14 mouse cellular contexts compared by ENCODE assay signal in the genomic region with DNA sequence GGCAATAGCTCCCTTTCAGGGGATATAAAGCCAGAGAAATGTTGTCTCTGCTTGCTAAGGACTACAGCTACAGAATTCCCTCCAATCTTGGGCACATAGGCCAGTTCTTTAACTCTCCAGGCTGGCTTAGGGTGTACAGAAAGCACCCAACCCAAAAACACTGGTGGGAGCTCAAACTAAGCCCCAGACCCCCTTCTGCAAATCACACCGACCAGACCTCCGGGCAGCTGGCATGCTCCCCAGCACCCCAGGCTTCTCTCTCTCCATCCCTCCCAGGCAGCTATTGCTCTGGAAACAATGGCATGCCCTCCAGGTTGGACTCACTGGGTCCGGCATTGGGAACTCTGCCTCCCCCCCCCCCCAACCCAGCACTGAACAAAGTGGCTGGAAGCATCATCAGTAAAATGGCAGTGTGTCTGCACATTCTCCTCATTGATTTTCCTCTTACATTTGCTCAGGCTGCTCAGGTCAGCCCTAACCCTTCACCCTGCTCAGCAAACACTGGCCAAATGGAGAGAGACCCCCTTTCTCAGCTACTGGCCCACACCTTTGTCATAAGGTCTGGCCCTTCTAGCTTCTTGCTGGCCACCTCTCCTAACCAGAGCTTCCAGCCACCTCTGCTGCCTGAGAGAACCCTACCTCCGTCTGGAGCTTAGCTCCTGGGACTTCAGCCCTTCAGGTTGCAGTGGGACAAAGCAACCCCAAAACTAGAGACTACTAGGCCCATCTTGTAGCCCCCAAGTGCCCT. TPM values are rescaled to one million over a fixed set of nuclear protein-coding genes. Genes with fewer than 3 reads are reported as not detected.
DNase-seq lines count a peak whose midpoint lies in the region; ATAC-seq and TF ChIP-seq lines count a peak whose summit lies in the region.
"Had no signal": no experiment of that assay in that cellular context is flagged by ENCODE, and none has a peak within 500 bp of the region (broad histone marks: within the 10 kb centered on the region; RNA-seq: fewer than 3 reads in every experiment).

No protein-coding gene starts in this region.

- TF ChIP-seq CTCF in left cerebral cortex, adult 2 months (IDR thresholded peaks at IDR 0.05): no peak

- H3K4me1 ChIP-seq in brown adipose tissue, adult 24 weeks (ENCODE audit: control insufficient read depth, insufficient read depth, insufficient read length, low read length): peaks cover 23% of the 10 kb centered on the region
- no peaks in the 10 kb centered on the region for H3K4me1 ChIP-seq in hindbrain, embryonic 16.5 days (ENCODE audit: control insufficient read depth, insufficient read depth, low read depth, low read length)
- H3K4me1 ChIP-seq in liver, embryonic 16.5 days (ENCODE audit: control insufficient read depth, low read depth, low read length): peaks cover 3% of the 10 kb centered on the region; the same call in 1 of the 2 replicates
- H3K4me1 ChIP-seq: embryonic facial prominence, embryonic 15.5 days had no signal

- peak overlapping the region; percentile 89 for H3K27ac ChIP-seq in brown adipose tissue, adult 24 weeks (replicated peaks; ENCODE audit: low read depth, low read length)
- H3K27ac ChIP-seq in hindbrain, embryonic 16.5 days (ENCODE audit: low read depth, low read length): peak overlapping the region; percentile 90
- H3K27ac ChIP-seq in liver, embryonic 16.5 days (ENCODE audit: low read length): no peak overlapping the region
- no peak overlapping the region for H3K27ac ChIP-seq in left cerebral cortex, adult 2 months
- H3K27ac ChIP-seq: embryonic facial prominence, embryonic 15.5 days had no signal

- H3K9me3 ChIP-seq in hindbrain, embryonic 16.5 days (ENCODE audit: control insufficient read depth, low read length): no peaks in the 10 kb centered on the region
- no peaks in the 10 kb centered on the region for H3K9me3 ChIP-seq in liver, embryonic 16.5 days (replicated peaks; ENCODE audit: control insufficient read depth, low read length)
- H3K9me3 ChIP-seq: embryonic facial prominence, embryonic 15.5 days had no signal

- H3K9ac ChIP-seq in hindbrain, embryonic 16.5 days (ENCODE audit: low read depth, low read length): peak overlapping the region; percentile 69
- peak overlapping the region; percentile 14; the same call in 1 of the 2 replicates for H3K9ac ChIP-seq in liver, embryonic 16.5 days (ENCODE audit: low read depth, low read length)
- H3K9ac ChIP-seq: embryonic facial prominence, embryonic 15.5 days had no signal

- intact Hi-C loops in heart, postnatal 25 days (cut with DNase I): no loop called here
- intact Hi-C loops in left cerebral cortex, adult 2 months (cut with DNase I): no loop called here

- no peak for ATAC-seq in hindbrain, embryonic 16.5 days
- ATAC-seq in liver, embryonic 16.5 days (ENCODE audit: low read depth): no peak

- WGBS in hindbrain, embryonic 16.5 days: 1% methylated on average over 4 of the region's 4 CpGs
- 27% methylated on average over 4 of the region's 4 CpGs for WGBS in liver, embryonic 16.5 days (ENCODE audit: insufficient replicate concordance)

- peaks cover 38% of the 10 kb centered on the region for H3K27me3 ChIP-seq in hindbrain, embryonic 16.5 days (replicated peaks; ENCODE audit: control insufficient read depth, insufficient read depth, low read length)
- peaks cover 76% of the 10 kb centered on the region for H3K27me3 ChIP-seq in liver, embryonic 16.5 days (ENCODE audit: control insufficient read depth, insufficient read depth, low read depth, low read length)

- peak; percentile 85 for DNase-seq in heart, adult 11 months
- no peak for DNase-seq in heart, postnatal 25 days (ENCODE audit: low spot score)
- DNase-seq in left cerebral cortex, adult 2 months (ENCODE audit: extremely low spot score in 1 of 2, low spot score in 2 of 2): no peak
- no peak for DNase-seq in adrenal gland, postnatal 25 days
- no peak for DNase-seq in ovary, postnatal 10 days (ENCODE audit: low spot score)
- DNase-seq: B cell, adult 2 months; gastrocnemius, postnatal 14 days; spleen, adult 18-20 months had no signal

- no peaks in the 10 kb centered on the region for H3K36me3 ChIP-seq in hindbrain, embryonic 16.5 days (ENCODE audit: control insufficient read depth, insufficient read depth, low read length)
- no peaks in the 10 kb centered on the region for H3K36me3 ChIP-seq in liver, embryonic 16.5 days (ENCODE audit: control insufficient read depth, insufficient read depth)
- H3K36me3 ChIP-seq: embryonic facial prominence, embryonic 15.5 days had no signal

- H3K4me2 ChIP-seq in hindbrain, embryonic 16.5 days (ENCODE audit: low read length): peak overlapping the region; percentile 64
- no peak overlapping the region for H3K4me2 ChIP-seq in liver, embryonic 16.5 days (ENCODE audit: low read depth, low read length)
- H3K4me2 ChIP-seq: embryonic facial prominence, embryonic 15.5 days had no signal

- H3K4me3 ChIP-seq in brown adipose tissue, adult 24 weeks (ENCODE audit: insufficient read depth, low read depth, low read length): peak overlapping the region; percentile 46
- peak overlapping the region; percentile 52 for H3K4me3 ChIP-seq in hindbrain, embryonic 16.5 days (ENCODE audit: low read length)
- no peak overlapping the region for H3K4me3 ChIP-seq in liver, embryonic 16.5 days (ENCODE audit: low read depth, low read length)
- H3K4me3 ChIP-seq in left cerebral cortex, adult 2 months: no peak overlapping the region
- H3K4me3 ChIP-seq: embryonic facial prominence, embryonic 15.5 days had no signal

RNA-seq across cellular contexts. Expression of gene 5730596B20Rik, which starts 1.8 kb away (rescaled TPM):
- not detected for total RNA-seq in heart, postnatal 25 days (2021)
- polyA plus RNA-seq in brown adipose tissue, adult 24 weeks (2012; ENCODE audit: insufficient read depth, insufficient read length, missing spikeins): not detected in 2 replicates
- polyA plus RNA-seq in hindbrain, embryonic 16.5 days (2015; fragmentation: Nextera tagmentation; extraction: Ambion mirVana): 3.4 and 3.6 TPM in 2 replicates
- polyA plus RNA-seq in liver, embryonic 16.5 days (2015; fragmentation: Nextera tagmentation; extraction: Ambion mirVana): 0.04 and 0.05 TPM in 2 replicates
- not detected for total RNA-seq in left cerebral cortex, adult 2 months (2021)
- 0.29 and 0.55 TPM in 2 replicates for total RNA-seq in adrenal gland, postnatal 25 days (2021)
- total RNA-seq: left cerebral cortex, postnatal 25 days; monocyte, adult 5-6 weeks had no signal
- polyA plus RNA-seq: embryonic facial prominence, embryonic 15.5 days had no signal

RNA-seq across cellular contexts. Expression of gene Hoxa4, which starts 12.5 kb away (rescaled TPM):
- under 1 TPM; 0.22 to 0.36 TPM for total RNA-seq in heart, postnatal 25 days (2021)
- polyA plus RNA-seq in brown adipose tissue, adult 24 weeks (2012; ENCODE audit: insufficient read depth, insufficient read length, missing spikeins): 14.0 and 26.4 TPM in 2 replicates
- polyA plus RNA-seq in hindbrain, embryonic 16.5 days (2015; fragmentation: Nextera tagmentation; extraction: Ambion mirVana): 5.6 and 8.8 TPM in 2 replicates
- 0.07 and 0.13 TPM in 2 replicates for polyA plus RNA-seq in liver, embryonic 16.5 days (2015; fragmentation: Nextera tagmentation; extraction: Ambion mirVana)
- not detected for total RNA-seq in left cerebral cortex, adult 2 months (2021)
- 3.7 and 3.8 TPM in 2 replicates for total RNA-seq in adrenal gland, postnatal 25 days (2021)
- total RNA-seq: left cerebral cortex, postnatal 25 days; monocyte, adult 5-6 weeks had no signal

RNA-seq across cellular contexts. Expression of gene Hoxa2, which starts 14.5 kb away (rescaled TPM):
- total RNA-seq in heart, postnatal 25 days (2021): under 1 TPM; 0.31 to 0.34 TPM
- 2.9 TPM in 1 of 2 replicates, not detected in the other for polyA plus RNA-seq in brown adipose tissue, adult 24 weeks (2012; ENCODE audit: insufficient read depth, insufficient read length, missing spikeins)
- polyA plus RNA-seq in hindbrain, embryonic 16.5 days (2015; fragmentation: Nextera tagmentation; extraction: Ambion mirVana): 20.3 and 22.5 TPM in 2 replicates
- 0.22 and 0.44 TPM in 2 replicates for polyA plus RNA-seq in liver, embryonic 16.5 days (2015; fragmentation: Nextera tagmentation; extraction: Ambion mirVana)
- total RNA-seq in left cerebral cortex, adult 2 months (2021): not detected
- total RNA-seq in adrenal gland, postnatal 25 days (2021): 2.5 and 2.8 TPM in 2 replicates
- total RNA-seq: left cerebral cortex, postnatal 25 days; monocyte, adult 5-6 weeks had no signal

RNA-seq across cellular contexts. Expression of gene Hoxa1, which starts 21.0 kb away (rescaled TPM):
- under 1 TPM in 1 of 2 experiments, not detected in 1; 0.16 TPM for total RNA-seq in heart, postnatal 25 days (2021)
- polyA plus RNA-seq in brown adipose tissue, adult 24 weeks (2012; ENCODE audit: insufficient read depth, insufficient read length, missing spikeins): 0.50 and 0.99 TPM in 2 replicates
- 1.8 and 2.0 TPM in 2 replicates for polyA plus RNA-seq in hindbrain, embryonic 16.5 days (2015; fragmentation: Nextera tagmentation; extraction: Ambion mirVana)
- 0.20 TPM in 2 replicates for polyA plus RNA-seq in liver, embryonic 16.5 days (2015; fragmentation: Nextera tagmentation; extraction: Ambion mirVana)
- not detected for total RNA-seq in left cerebral cortex, adult 2 months (2021)
- total RNA-seq in adrenal gland, postnatal 25 days (2021): 0.76 TPM in 1 of 2 replicates, not detected in the other
- total RNA-seq: left cerebral cortex, postnatal 25 days; monocyte, adult 5-6 weeks had no signal

RNA-seq across cellular contexts. Expression of gene Hoxa5, which starts 25.3 kb away (rescaled TPM):
- 1 to 10 TPM in 1 of 2 experiments, under 1 TPM in 1; 0.52 to 1.3 TPM for total RNA-seq in heart, postnatal 25 days (2021)
- 35.9 and 39.4 TPM in 2 replicates for polyA plus RNA-seq in brown adipose tissue, adult 24 weeks (2012; ENCODE audit: insufficient read depth, insufficient read length, missing spikeins)
- polyA plus RNA-seq in hindbrain, embryonic 16.5 days (2015; fragmentation: Nextera tagmentation; extraction: Ambion mirVana): 85.9 and 106 TPM in 2 replicates
- polyA plus RNA-seq in liver, embryonic 16.5 days (2015; fragmentation: Nextera tagmentation; extraction: Ambion mirVana): 0.26 and 0.68 TPM in 2 replicates
- not detected for total RNA-seq in left cerebral cortex, adult 2 months (2021)
- 12.8 and 15.0 TPM in 2 replicates for total RNA-seq in adrenal gland, postnatal 25 days (2021)
- total RNA-seq: left cerebral cortex, postnatal 25 days; monocyte, adult 5-6 weeks had no signal

Comparison
In these comparisons a context has a peak if more than half of its experiments do, and no peak if none do; other contexts are left out.
1. H3K27ac ChIP-seq: peak in brown adipose tissue, adult 24 weeks (single experiment) and hindbrain, embryonic 16.5 days (single experiment); none in liver, embryonic 16.5 days (single experiment) and left cerebral cortex, adult 2 months (single experiment).
2. H3K4me3 ChIP-seq: peak in brown adipose tissue, adult 24 weeks (single experiment) and hindbrain, embryonic 16.5 days (single experiment); none in liver, embryonic 16.5 days (single experiment) and left cerebral cortex, adult 2 months (single experiment).